Mouse (Mus musculus) embryo, embryonic 9.5 days (tissue): ENCODE data around the gene Gm11756.
"Not testable (repeated sequence)": the region's sequence is repeated elsewhere in the genome, so short reads cannot be mapped to it uniquely, and the experiment has no call there.

Experiments
- DNase-seq: peaks from one replicate; pipeline ENCODE4 v3.0.0-alpha.2; 2017; ENCODE audit errors: extremely low spot score

The Gm11756 gene

GRCm38 (mm10) chr4:73920660-73921059, at the start of gene Gm11756:
TSS of gene Gm11756 (minus strand) at chr4:73920760.
- not testable (repeated sequence) for DNase-seq

- DNase-seq = no peak
These were observed 29.9 kb upstream of the Gm11756 start, which contains the start of gene 2310002L09Rik for GRCm38 (mm10) chr4:73950375-73950896. TSS of gene 2310002L09Rik (minus strand) at chr4:73950846.

GRCm38 (mm10) chr4:73905853-73906252, 14.7 kb downstream of the Gm11756 start, which contains the start of gene Gm13871:
TSS of gene Gm13871 (minus strand) at chr4:73905953.
- not testable (repeated sequence) for DNase-seq

- not testable (repeated sequence) for DNase-seq
These were observed 29.5 kb downstream of the Gm11756 start, which contains the start of gene Gm11757 for GRCm38 (mm10) chr4:73891012-73891411. TSS of gene Gm11757 (minus strand) at chr4:73891112.

- DNase-seq = not testable (repeated sequence)
These were observed 44.4 kb downstream of the Gm11756 start, which contains the start of gene Gm11758 for GRCm38 (mm10) chr4:73876166-73876565. TSS of gene Gm11758 (minus strand) at chr4:73876266.
